Mouse (Mus musculus) liver, postnatal 0 days (tissue): ENCODE measurements around the gene Rpl10a. TPM values are rescaled to one million over a fixed set of nuclear protein-coding genes. Genes with fewer than 3 reads are reported as not detected.

Source experiments
- ATAC-seq: fragments of 200-750 bp; cut with Nextera tagmentation; 2 replicates; pipeline ENCODE4 v1.8.0; 2017; ENCODE audit warnings: mild to moderate bottlenecking, moderate library complexity
- DNase-seq: peaks from one replicate; pipeline ENCODE4 v3.0.0-alpha.2; 2016
- H3K27ac ChIP-seq: fragments of 300-500 bp; sonication (generic); 2 replicates; pipeline ENCODE4 v1.5.1; 2014; ENCODE audit warnings: antibody characterized with exemption, moderate library complexity, mild to moderate bottlenecking, low read depth
- H3K27me3 ChIP-seq: fragments of 300-500 bp; sonication (generic); 2 replicates; pipeline ENCODE4 v1.6.1; 2014; ENCODE audit warnings: low read length, control low read depth, mixed read lengths; ENCODE audit not compliant: insufficient read depth
- H3K36me3 ChIP-seq: fragments of 300-500 bp; sonication (generic); replicated peaks from 2 replicates; pipeline ENCODE4 v1.6.1; 2014; ENCODE audit warnings: mild to moderate bottlenecking, control low read depth, low read length, moderate library complexity, mixed read lengths; ENCODE audit not compliant: insufficient read depth
- H3K4me1 ChIP-seq: fragments of 300-500 bp; sonication (generic); 2 replicates; pipeline ENCODE4 v1.6.1; 2014; ENCODE audit warnings: antibody characterized with exemption, mild to moderate bottlenecking, control low read depth; ENCODE audit not compliant: insufficient read depth
- H3K4me2 ChIP-seq: fragments of 300-500 bp; sonication (generic); 2 replicates; pipeline ENCODE4 v1.6.1; 2014; ENCODE audit warnings: low read depth, mild to moderate bottlenecking, low read length, moderate library complexity, mixed read lengths
- H3K4me3 ChIP-seq: fragments of 300-500 bp; sonication (generic); 2 replicates; pipeline ENCODE4 v1.5.1; 2014; ENCODE audit warnings: low read depth, low read length
- H3K9ac ChIP-seq: fragments of 300-500 bp; sonication (generic); replicated peaks from 2 replicates; pipeline ENCODE4 v1.6.1; 2014; ENCODE audit warnings: mild to moderate bottlenecking, moderate library complexity
- H3K9me3 ChIP-seq: fragments of 300-500 bp; sonication (generic); 2 replicates; pipeline ENCODE4 v1.6.1; 2016; ENCODE audit warnings: mild to moderate bottlenecking, control low read depth, low read length, mixed read lengths
- CTCF ChIP-seq: sonication (generic); IDR thresholded peaks from 2 replicates; pipeline ENCODE4 v1.5.1; 2016; ENCODE audit warnings: antibody characterized with exemption, low read depth
- EP300 ChIP-seq: IDR thresholded peaks from 2 replicates; pipeline ENCODE4 v1.6.1; 2016; ENCODE audit warnings: antibody characterized with exemption, low read depth, mild to moderate bottlenecking
- WGBS: fragments of 180-500 bp; shearing (Covaris S2); extraction: QIAGEN DNeasy Blood & Tissue Kit; methylation state at CpG from one replicate; pipeline ENCODE4 v1.1.7; 2014; ENCODE audit not compliant: insufficient replicate concordance; 5-methylcytosine and 5-hydroxymethylcytosine counted together
- polyA plus RNA-seq: library from polyadenylated mRNA; unstranded; fragments of >200 nt; fragmentation: Nextera tagmentation; extraction: Ambion mirVana; gene quantifications from 2 replicates; pipeline ENCODE4 v1.2.1, GENCODE M21; 2015

Rpl10a gene
- polyA plus RNA-seq, 1 experiment from 2014 or later = 296 TPM

GRCm38 (mm10) chr17:28283199-28283598, 45.1 kb upstream of the Rpl10a start:
- Histone ChIP-seq H3K4me2 (no peak overlapping the region), H3K27me3 (no peaks in the 10 kb centered on the region), H3K9me3 (no peaks in the 10 kb centered on the region), H3K4me3 (no peak overlapping the region), H3K9ac (no peak overlapping the region), H3K36me3 (no peaks in the 10 kb centered on the region), H3K27ac (no peak overlapping the region), H3K4me1 (peaks cover 42% of the 10 kb centered on the region)
- WGBS = 70% methylated on average over 10 of the region's 10 CpGs
- DNase-seq (no peak), ATAC-seq (no peak)
- no peak for TF ChIP-seq CTCF
- TF ChIP-seq EP300 = no peak

- 47% methylated on average over 10 of the region's 10 CpGs for WGBS
Observed at GRCm38 (mm10) chr17:28286133-28286532, 42.1 kb upstream of the Rpl10a start.

GRCm38 (mm10) chr17:28286964-28287363, 41.3 kb upstream of the Rpl10a start:
- Histone ChIP-seq H3K4me1 (peaks cover 28% of the 10 kb centered on the region), H3K4me3 (no peak overlapping the region), H3K27me3 (no peaks in the 10 kb centered on the region), H3K9me3 (no peaks in the 10 kb centered on the region), H3K9ac (no peak overlapping the region), H3K36me3 (no peaks in the 10 kb centered on the region), H3K27ac (no peak overlapping the region), H3K4me2 (no peak overlapping the region)
- DNase-seq (no peak), ATAC-seq (no peak)
- no peak for TF ChIP-seq CTCF
- no peak for TF ChIP-seq EP300
- 68% methylated on average over 5 of the region's 5 CpGs for WGBS

More at GRCm38 (mm10) chr17:28286133-28286532, 42.1 kb upstream of the Rpl10a start:
- Histone ChIP-seq H3K27me3 (no peaks in the 10 kb centered on the region), H3K27ac (no peak overlapping the region), H3K4me2 (no peak overlapping the region), H3K36me3 (no peaks in the 10 kb centered on the region), H3K9me3 (no peaks in the 10 kb centered on the region), H3K4me3 (no peak overlapping the region), H3K9ac (no peak overlapping the region), H3K4me1 (peaks cover 28% of the 10 kb centered on the region)
- ATAC-seq (no peak), DNase-seq (no peak)
- no peak for TF ChIP-seq CTCF
- TF ChIP-seq EP300 = no peak

- WGBS = 38% methylated on average over 8 of the region's 8 CpGs
- no peak for TF ChIP-seq CTCF
- peaks cover 3% of the 10 kb centered on the region; the same call in 1 of the 2 replicates for H3K36me3 ChIP-seq
- H3K4me2 ChIP-seq = no peak overlapping the region
- H3K9me3 ChIP-seq = 0 out of 2 replicates have a peak, but pooled peaks cover 2% of the 10 kb centered on the region
- no peak overlapping the region for H3K4me3 ChIP-seq
- H3K27ac ChIP-seq = peak overlapping the region; percentile 57
- no peaks in the 10 kb centered on the region for H3K27me3 ChIP-seq
- ATAC-seq = peak; percentile 55
- H3K4me1 ChIP-seq = peaks cover 26% of the 10 kb centered on the region
- H3K9ac ChIP-seq = no peak overlapping the region
- DNase-seq = no peak
Observed at GRCm38 (mm10) chr17:28287578-28287977, 40.7 kb upstream of the Rpl10a start.

- 37% methylated on average over 5 of the region's 5 CpGs for WGBS
- peaks cover 26% of the 10 kb centered on the region for H3K4me1 ChIP-seq
- peak; percentile 54 for DNase-seq
- peak overlapping the region; percentile 57 for H3K27ac ChIP-seq
- no peaks in the 10 kb centered on the region for H3K27me3 ChIP-seq
- no peak overlapping the region for H3K9ac ChIP-seq
- H3K9me3 ChIP-seq = 0 out of 2 replicates have a peak, but pooled peaks cover 2% of the 10 kb centered on the region
- TF ChIP-seq CTCF (peak; percentile 66), EP300 (no peak)
- peaks cover 3% of the 10 kb centered on the region; the same call in 1 of the 2 replicates for H3K36me3 ChIP-seq
- H3K4me3 ChIP-seq = no peak overlapping the region
- no peak overlapping the region for H3K4me2 ChIP-seq
- peak; percentile 76 for ATAC-seq
Observed at GRCm38 (mm10) chr17:28287980-28288379, 40.3 kb upstream of the Rpl10a start.

- Histone ChIP-seq H3K27ac (peak overlapping the region; percentile 74), H3K4me1 (peaks cover 23% of the 10 kb centered on the region)
Observed at GRCm38 (mm10) chr17:28290262-28290661, 38.0 kb upstream of the Rpl10a start.

GRCm38 (mm10) chr17:28290671-28291070, 37.6 kb upstream of the Rpl10a start:
- peaks cover 23% of the 10 kb centered on the region for H3K4me1 ChIP-seq
- H3K27me3 ChIP-seq = no peaks in the 10 kb centered on the region
- DNase-seq (no peak), ATAC-seq (peak; percentile 49)
- H3K4me3 ChIP-seq = no peak overlapping the region
- peaks cover 3% of the 10 kb centered on the region; the same call in 1 of the 2 replicates for H3K36me3 ChIP-seq
- H3K4me2 ChIP-seq = no peak overlapping the region
- 43% methylated on average over 11 of the region's 11 CpGs for WGBS
- H3K27ac ChIP-seq = peak overlapping the region; percentile 74
- no peak overlapping the region for H3K9ac ChIP-seq
- no peak for TF ChIP-seq CTCF
- TF ChIP-seq EP300 = no peak
- H3K9me3 ChIP-seq = 0 out of 2 replicates have a peak, but pooled peaks cover 2% of the 10 kb centered on the region

More at GRCm38 (mm10) chr17:28290262-28290661, 38.0 kb upstream of the Rpl10a start:
- 63% methylated on average over 3 of the region's 3 CpGs for WGBS
- Histone ChIP-seq H3K9ac (no peak overlapping the region), H3K36me3 (peaks cover 3% of the 10 kb centered on the region; the same call in 1 of the 2 replicates), H3K4me2 (no peak overlapping the region), H3K9me3 (0 out of 2 replicates have a peak, but pooled peaks cover 2% of the 10 kb centered on the region), H3K4me3 (no peak overlapping the region), H3K27me3 (no peaks in the 10 kb centered on the region)
- TF ChIP-seq CTCF (no peak), EP300 (no peak)
- DNase-seq = peak; percentile 87
- ATAC-seq = peak; percentile 84
